Mouse (Mus musculus) bone marrow macrophage, adult 2 months (primary cell): ENCODE measurements around the gene Slc10a1. TPM values are rescaled to one million over a fixed set of nuclear protein-coding genes. Genes with fewer than 3 reads are reported as not detected.

Experiments
- H3K27ac ChIP-seq: 2 replicates; pipeline ENCODE4 v1.5.1; 2012; ENCODE audit warnings: low read depth, low read length; ENCODE audit not compliant: insufficient read depth
- H3K4me1 ChIP-seq: 2 replicates; pipeline ENCODE4 v1.6.1; 2012; ENCODE audit warnings: low read length; ENCODE audit not compliant: control insufficient read depth, insufficient read depth
- H3K4me3 ChIP-seq: 2 replicates; pipeline ENCODE4 v1.5.1; 2012; ENCODE audit warnings: mild to moderate bottlenecking, low read length, moderate library complexity; ENCODE audit not compliant: insufficient read depth
- CTCF ChIP-seq: IDR thresholded peaks from 2 replicates; pipeline ENCODE4 v1.5.1; 2012; ENCODE audit warnings: low read depth, mild to moderate bottlenecking, low read length, moderate library complexity
- POLR2A ChIP-seq: IDR thresholded peaks from 2 replicates; pipeline ENCODE4 v1.6.1; 2012; ENCODE audit warnings: mild to moderate bottlenecking, low read depth, low read length, borderline replicate concordance
- polyA plus RNA-seq: library from polyadenylated mRNA; stranded (reverse); fragments of >200 nt; gene quantifications from 2 replicates; pipeline ENCODE4 v1.2.4, GENCODE M21; 2012; ENCODE audit not compliant: missing spikeins, insufficient read depth, insufficient read length

The Slc10a1 gene
- polyA plus RNA-seq, 1 experiment: not detected

GRCm38 (mm10) chr12:80931402-80932140, 36.9 kb downstream of the Slc10a1 start:
- no peak overlapping the region for H3K4me3 ChIP-seq
- no peaks in the 10 kb centered on the region for H3K4me1 ChIP-seq
- TF ChIP-seq POLR2A: no peak
- TF ChIP-seq CTCF: no peak
- no peak overlapping the region for H3K27ac ChIP-seq

DNA sequence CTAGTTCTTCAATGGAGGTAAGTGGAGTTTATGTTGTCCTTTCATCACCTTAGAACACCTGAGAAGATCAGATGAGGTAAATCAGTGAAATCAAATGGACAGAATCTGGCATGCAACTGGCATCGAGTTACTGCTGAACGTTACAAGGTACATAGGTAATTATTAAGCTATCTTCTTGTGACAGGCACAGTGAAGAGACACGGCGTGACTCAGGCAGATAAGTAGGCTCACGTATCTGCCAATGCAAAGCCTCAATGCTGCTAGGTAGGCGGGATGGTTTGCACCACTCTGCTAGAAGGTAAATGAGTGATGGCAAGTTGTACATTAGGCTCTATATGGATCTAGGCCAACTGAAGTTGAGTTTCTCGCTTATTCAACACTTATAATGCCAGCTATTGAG, 38.4 kb downstream of the Slc10a1 start:
- Histone ChIP-seq H3K4me1 (no peaks in the 10 kb centered on the region), H3K27ac (no peak overlapping the region), H3K4me3 (no peak overlapping the region)
- TF ChIP-seq POLR2A: no peak
- no peak for TF ChIP-seq CTCF

DNA sequence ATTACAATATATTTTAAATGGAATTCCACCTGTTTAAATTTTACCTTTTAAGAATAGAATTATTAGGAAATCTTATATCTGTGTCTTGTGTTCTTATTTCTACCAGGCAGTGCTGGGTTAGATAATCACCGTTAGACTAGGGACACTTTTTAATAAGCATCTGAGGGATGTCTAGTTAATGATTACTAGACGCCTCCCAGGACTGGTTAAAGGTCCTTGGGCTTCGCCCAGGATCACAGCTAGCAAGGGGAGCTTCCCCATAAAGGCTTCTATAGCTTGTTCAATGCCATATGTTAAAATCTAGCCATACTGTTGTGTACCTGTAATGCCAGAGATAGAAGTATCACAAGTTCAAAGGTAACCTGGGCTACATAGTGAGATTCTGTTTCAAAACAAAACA, 39.6 kb downstream of the Slc10a1 start:
- TF ChIP-seq CTCF: no peak
- no peak for TF ChIP-seq POLR2A
- no peak overlapping the region for H3K4me3 ChIP-seq
- peaks cover 7% of the 10 kb centered on the region for H3K4me1 ChIP-seq
- no peak overlapping the region for H3K27ac ChIP-seq

- H3K4me1 ChIP-seq: peaks cover 11% of the 10 kb centered on the region
- H3K4me3 ChIP-seq: no peak overlapping the region
- TF ChIP-seq POLR2A (no peak), CTCF (no peak)
- no peak overlapping the region for H3K27ac ChIP-seq
Observed at GRCm38 (mm10) chr12:80927518-80927917, 41.0 kb downstream of the Slc10a1 start.

DNA sequence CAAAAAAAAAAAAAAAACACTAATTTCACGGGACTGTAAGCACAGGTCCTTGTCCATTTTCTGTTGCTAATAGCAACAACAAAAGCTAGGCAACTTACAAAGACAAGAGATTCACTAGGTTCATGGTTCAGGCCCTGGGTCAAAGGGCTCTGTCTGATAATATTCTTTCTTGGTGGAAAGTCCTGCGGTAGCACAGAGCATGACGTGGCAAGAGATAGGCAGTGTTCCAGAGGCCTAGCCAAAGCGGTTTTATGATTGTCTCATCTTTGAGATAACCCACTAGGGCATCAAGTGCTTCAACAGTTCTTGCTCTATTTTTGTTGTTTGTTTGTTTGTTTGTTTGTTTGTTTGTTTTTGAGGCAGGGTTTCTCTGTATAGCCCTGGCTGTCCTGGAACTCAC, 42.0 kb downstream of the Slc10a1 start:
- Histone ChIP-seq H3K27ac (no peak overlapping the region), H3K4me1 (peaks cover 11% of the 10 kb centered on the region), H3K4me3 (no peak overlapping the region)
- TF ChIP-seq CTCF (no peak), POLR2A (no peak)

DNA sequence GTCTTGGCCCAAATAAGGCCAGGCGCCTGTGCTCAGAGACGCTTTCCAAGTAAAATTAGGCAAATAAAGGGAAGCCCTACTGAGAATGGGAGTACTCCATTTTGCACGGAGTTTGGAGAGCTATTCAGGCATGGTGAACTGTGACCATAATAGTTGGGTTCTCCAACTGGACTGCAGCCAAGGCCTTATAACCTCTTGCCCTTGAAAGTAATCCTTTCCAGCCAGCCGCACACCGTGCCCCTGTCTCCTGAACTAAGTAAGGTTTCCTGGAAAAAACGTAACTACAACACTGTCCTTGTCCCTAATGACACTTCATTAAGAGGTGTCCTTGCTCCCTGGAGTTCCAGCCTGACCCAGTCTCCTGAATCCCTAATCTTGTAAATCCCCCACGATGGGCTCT, 42.6 kb downstream of the Slc10a1 start:
- Histone ChIP-seq H3K27ac (no peak overlapping the region), H3K4me3 (no peak overlapping the region), H3K4me1 (peaks cover 11% of the 10 kb centered on the region)
- TF ChIP-seq POLR2A (no peak), CTCF (no peak)

DNA sequence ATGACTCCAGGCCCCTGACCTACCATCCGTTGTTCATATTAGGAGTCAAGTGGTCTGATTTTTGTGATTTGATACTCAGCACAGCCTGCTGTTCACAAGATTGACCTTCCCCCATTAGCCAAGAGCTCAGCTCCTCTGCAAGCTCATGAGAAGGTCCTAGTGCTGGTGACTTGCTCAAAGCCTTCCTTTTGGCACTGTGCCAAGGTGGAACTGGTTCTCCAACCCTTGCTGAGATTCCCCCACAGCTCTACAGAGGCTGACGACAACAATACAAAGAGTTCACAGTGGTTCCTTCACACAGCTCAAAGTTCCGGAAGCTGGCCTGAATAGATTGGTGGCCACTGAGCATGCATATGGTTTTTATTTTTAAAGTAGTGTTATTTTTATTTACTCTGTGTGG, 44.3 kb downstream of the Slc10a1 start:
- no peak overlapping the region for H3K27ac ChIP-seq
- peaks cover 11% of the 10 kb centered on the region for H3K4me1 ChIP-seq
- TF ChIP-seq CTCF (no peak), POLR2A (no peak)
- H3K4me3 ChIP-seq: no peak overlapping the region

DNA sequence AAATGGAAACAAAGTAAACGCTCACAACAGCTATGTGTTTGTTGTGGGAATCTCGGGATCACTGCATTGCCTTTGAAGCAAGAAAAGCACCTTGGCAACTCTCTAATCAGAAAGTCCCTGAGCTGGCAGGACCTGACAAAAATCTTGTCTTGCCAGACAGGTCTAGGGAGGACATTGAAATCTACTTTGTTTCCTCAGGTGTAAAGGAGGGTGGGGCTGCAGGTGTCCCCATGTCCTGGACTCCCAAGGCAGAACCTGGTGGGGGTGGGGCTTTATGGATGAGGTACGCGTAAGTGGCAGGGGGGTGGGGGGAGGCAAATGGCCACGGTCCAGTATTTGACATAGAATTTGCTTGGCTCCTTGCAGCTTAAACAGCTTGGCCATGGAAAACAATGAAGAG, 44.9 kb downstream of the Slc10a1 start:
- no peak for TF ChIP-seq CTCF
- no peak for TF ChIP-seq POLR2A
- no peak overlapping the region for H3K4me3 ChIP-seq
- H3K27ac ChIP-seq: no peak overlapping the region
- peaks cover 11% of the 10 kb centered on the region for H3K4me1 ChIP-seq

DNA sequence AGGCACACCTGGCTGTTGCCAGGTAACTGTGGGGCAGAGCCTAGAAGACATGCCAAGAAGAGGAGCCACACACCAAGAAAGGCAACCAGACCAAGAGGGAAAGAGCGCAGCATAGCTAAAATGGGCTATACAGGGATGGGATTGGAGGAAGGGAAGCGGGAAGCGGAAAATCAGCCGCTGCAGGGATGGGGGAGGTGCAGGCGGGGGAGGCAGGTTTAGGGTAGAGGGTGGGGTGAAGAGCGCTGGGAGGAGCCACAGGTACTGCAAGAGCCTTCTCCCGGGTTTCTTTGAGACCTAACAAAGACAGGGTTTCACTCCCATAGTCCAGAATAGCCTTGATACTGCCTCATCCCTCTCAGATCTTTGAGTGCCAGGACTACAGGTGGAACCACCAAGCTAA, 45.6 kb downstream of the Slc10a1 start:
- no peak for TF ChIP-seq POLR2A
- no peak for TF ChIP-seq CTCF
- H3K27ac ChIP-seq: no peak overlapping the region
- peaks cover 11% of the 10 kb centered on the region for H3K4me1 ChIP-seq
- H3K4me3 ChIP-seq: no peak overlapping the region

DNA sequence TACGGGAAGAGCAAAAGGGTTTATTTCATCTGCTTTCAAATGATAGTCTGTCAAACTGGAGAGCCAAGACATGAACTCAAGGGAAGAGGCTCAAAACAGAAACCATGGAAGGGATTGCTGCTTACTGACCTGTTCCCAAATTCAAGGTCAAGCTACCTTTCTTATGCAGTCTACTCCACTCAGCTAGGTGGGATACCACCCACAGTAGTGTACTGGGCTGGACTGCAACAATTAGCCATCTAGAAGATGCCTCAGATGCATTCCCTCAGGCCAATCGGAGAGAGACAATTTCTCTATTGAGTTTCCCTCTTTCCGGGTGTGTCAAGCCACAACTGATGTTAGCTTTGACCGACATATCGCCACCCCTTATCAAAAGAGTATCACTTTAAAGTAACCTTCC, 47.2 kb downstream of the Slc10a1 start:
- peaks cover 11% of the 10 kb centered on the region for H3K4me1 ChIP-seq
- no peak overlapping the region for H3K27ac ChIP-seq
- no peak overlapping the region for H3K4me3 ChIP-seq
- no peak for TF ChIP-seq POLR2A
- TF ChIP-seq CTCF: no peak

GRCm38 (mm10) chr12:80917764-80918163, 50.7 kb downstream of the Slc10a1 start:
- TF ChIP-seq CTCF (peak; percentile 57), POLR2A (no peak)

More at GRCm38 (mm10) chr12:80917764-80918163, 50.7 kb downstream of the Slc10a1 start:
- Histone ChIP-seq H3K4me3 (no peak overlapping the region), H3K4me1 (no peaks in the 10 kb centered on the region), H3K27ac (no peak overlapping the region)
